29 mouse cellular contexts compared by ENCODE assay signal in genomic region chr12:76484881-76485280, GRCm38 (mm10). TPM values are rescaled to one million over a fixed set of nuclear protein-coding genes. Genes with fewer than 3 reads are reported as not detected.
DNase-seq lines count a peak whose midpoint lies in the region; ATAC-seq and TF ChIP-seq lines count a peak whose summit lies in the region.
"Had no signal": no experiment of that assay in that cellular context is flagged by ENCODE, and none has a peak within 500 bp of the region (broad histone marks: within the 10 kb centered on the region; RNA-seq: fewer than 3 reads in every experiment).

No protein-coding gene starts in this region.

- TF ChIP-seq CTCF in heart, adult 2 months (IDR thresholded peaks at IDR 0.05), result no peak
- no peak for TF ChIP-seq CTCF in lung, embryonic 14.5 days (IDR thresholded peaks at IDR 0.05; ENCODE audit: low read depth)

- no peaks in the 10 kb centered on the region; the same call in 1 of the 2 replicates for H3K36me3 ChIP-seq in heart, adult 2 months (ENCODE audit: control insufficient read depth, insufficient read depth, low read length)
- no peaks in the 10 kb centered on the region for H3K36me3 ChIP-seq in lung, embryonic 14.5 days (ENCODE audit: insufficient read depth)
- no peaks in the 10 kb centered on the region for H3K36me3 ChIP-seq in embryonic facial prominence, embryonic 10.5 days (replicated peaks)
- H3K36me3 ChIP-seq in stomach, embryonic 15.5 days, result no peaks in the 10 kb centered on the region
- H3K36me3 ChIP-seq: embryonic facial prominence, embryonic 13.5 days; forebrain, embryonic 10.5 days; forebrain, embryonic 15.5 days; G1E; limb, embryonic 12.5 days; liver, embryonic 15.5 days; midbrain, embryonic 13.5 days had no signal

- peak; percentile 80; the same call in 1 of the 2 replicates for ATAC-seq in lung, embryonic 14.5 days (ENCODE audit: insufficient read depth)
- no peak for ATAC-seq in stomach, embryonic 15.5 days (ENCODE audit: insufficient read depth, low FRiP score, low read depth)
- ATAC-seq: forebrain, embryonic 15.5 days; hindbrain, embryonic 16.5 days; midbrain, embryonic 13.5 days had no signal

- intact Hi-C loops in heart, adult 2 months (cut with DNase I), result no loop called here
- intact Hi-C loops in heart, postnatal 25 days (cut with DNase I), result no loop called here

- H3K4me3 ChIP-seq in heart, adult 2 months, result no peak overlapping the region
- H3K4me3 ChIP-seq in lung, embryonic 14.5 days (ENCODE audit: low read depth, low read length), result no peak overlapping the region
- H3K4me3 ChIP-seq in embryonic facial prominence, embryonic 10.5 days, result no peak overlapping the region
- no peak overlapping the region for H3K4me3 ChIP-seq in stomach, embryonic 15.5 days (replicated peaks)
- H3K4me3 ChIP-seq: embryonic facial prominence, embryonic 13.5 days; forebrain, embryonic 10.5 days; forebrain, embryonic 15.5 days; layer of hippocampus, adult 2 months; left cerebral cortex, adult 2 months; limb, embryonic 12.5 days; liver, embryonic 15.5 days; megakaryocyte, embryonic 14.5 days; midbrain, embryonic 13.5 days had no signal

- no peaks in the 10 kb centered on the region for H3K27me3 ChIP-seq in heart, adult 2 months (ENCODE audit: control insufficient read depth, insufficient read depth, low read length)
- no peaks in the 10 kb centered on the region for H3K27me3 ChIP-seq in lung, embryonic 14.5 days (ENCODE audit: insufficient read depth, low read length)
- H3K27me3 ChIP-seq in embryonic facial prominence, embryonic 10.5 days (replicated peaks; ENCODE audit: low read depth, poor library complexity, severe bottlenecking), result no peaks in the 10 kb centered on the region
- no peaks in the 10 kb centered on the region for H3K27me3 ChIP-seq in stomach, embryonic 15.5 days (replicated peaks)
- H3K27me3 ChIP-seq: embryonic facial prominence, embryonic 13.5 days; forebrain, embryonic 15.5 days; limb, embryonic 12.5 days; liver, embryonic 15.5 days; midbrain, embryonic 13.5 days had no signal

- 42% methylated on average over 4 of the region's 4 CpGs for WGBS in heart, adult 2 months
- 9% methylated on average over 4 of the region's 4 CpGs for WGBS in lung, embryonic 14.5 days
- 61% methylated on average over 4 of the region's 4 CpGs for WGBS in embryonic facial prominence, embryonic 10.5 days
- 29% methylated on average over 4 of the region's 4 CpGs for WGBS in stomach, embryonic 15.5 days

- TF ChIP-seq POLR2A in heart, adult 2 months (IDR thresholded peaks at IDR 0.05; ENCODE audit: insufficient read depth, low read depth, low read length), result no peak

- no peaks in the 10 kb centered on the region for H3K79me2 ChIP-seq in heart, adult 2 months (replicated peaks; ENCODE audit: control insufficient read depth, insufficient read depth, low read length)

- H3K4me2 ChIP-seq in lung, embryonic 14.5 days, result 0 out of 2 replicates have a peak overlapping the region, but pooled peaks have one; percentile 12
- H3K4me2 ChIP-seq in stomach, embryonic 15.5 days, result no peak overlapping the region
- H3K4me2 ChIP-seq: embryonic facial prominence, embryonic 13.5 days; forebrain, embryonic 15.5 days; limb, embryonic 12.5 days; liver, embryonic 15.5 days; midbrain, embryonic 13.5 days had no signal

- no peak for DNase-seq in heart, adult 2 months
- no peak for DNase-seq in heart, postnatal 25 days (ENCODE audit: low spot score)
- DNase-seq in lung, embryonic 14.5 days, result peak; percentile 53
- DNase-seq in lung, postnatal 25 days (ENCODE audit: low spot score), result no peak
- no peak for DNase-seq in embryonic facial prominence, embryonic 10.5 days (ENCODE audit: low spot score)
- DNase-seq in urinary bladder, postnatal 14 days (ENCODE audit: low spot score), result no peak
- DNase-seq: adrenal gland, postnatal 14 days; cerebellum, adult 11 months; cerebellum, adult 9-10 months; cerebellum, postnatal 36 days; embryo, embryonic 11 days; heart, postnatal 14 days; kidney, adult 18-20 months; kidney, postnatal 36 days; lung, postnatal 10 days; thymus, adult 18-20 months; thymus, postnatal 36 days had no signal

- TF ChIP-seq EP300 in heart, adult 2 months (IDR thresholded peaks at IDR 0.05; ENCODE audit: insufficient read depth, low read depth, low read length), result no peak

- peaks cover 7% of the 10 kb centered on the region for H3K4me1 ChIP-seq in heart, adult 2 months (ENCODE audit: control insufficient read depth, insufficient read depth, low read length)
- peaks cover 9% of the 10 kb centered on the region; the same call in 1 of the 2 replicates for H3K4me1 ChIP-seq in lung, embryonic 14.5 days (ENCODE audit: insufficient read depth)
- peaks cover 12% of the 10 kb centered on the region for H3K4me1 ChIP-seq in embryonic facial prominence, embryonic 10.5 days
- peaks cover 10% of the 10 kb centered on the region for H3K4me1 ChIP-seq in stomach, embryonic 15.5 days
- H3K4me1 ChIP-seq: forebrain, embryonic 15.5 days; liver, embryonic 15.5 days; midbrain, embryonic 13.5 days had no signal

- H3K9me3 ChIP-seq in lung, embryonic 14.5 days (ENCODE audit: low read depth, low read length), result no peaks in the 10 kb centered on the region
- H3K9me3 ChIP-seq in embryonic facial prominence, embryonic 10.5 days, result no peaks in the 10 kb centered on the region
- H3K9me3 ChIP-seq in stomach, embryonic 15.5 days, result no peaks in the 10 kb centered on the region
- H3K9me3 ChIP-seq: embryonic facial prominence, embryonic 13.5 days; forebrain, embryonic 10.5 days; forebrain, embryonic 15.5 days; G1E; limb, embryonic 12.5 days; liver, embryonic 15.5 days; midbrain, embryonic 13.5 days had no signal

- peak overlapping the region; percentile 0; the same call in 1 of the 2 replicates for H3K27ac ChIP-seq in heart, adult 2 months
- peak overlapping the region; percentile 52; the same call in 1 of the 2 replicates for H3K27ac ChIP-seq in lung, embryonic 14.5 days (ENCODE audit: low read depth)
- peak overlapping the region; percentile 4; the same call in 1 of the 2 replicates for H3K27ac ChIP-seq in embryonic facial prominence, embryonic 10.5 days (replicated peaks)
- H3K27ac ChIP-seq in stomach, embryonic 15.5 days, result peak overlapping the region; percentile 57
- H3K27ac ChIP-seq: embryonic facial prominence, embryonic 13.5 days; forebrain, embryonic 10.5 days; forebrain, embryonic 15.5 days; layer of hippocampus, adult 2 months; left cerebral cortex, adult 2 months; limb, embryonic 12.5 days; liver, embryonic 15.5 days; midbrain, embryonic 13.5 days had no signal

- H3K9ac ChIP-seq in heart, adult 2 months (ENCODE audit: low read depth, low read length), result no peak overlapping the region
- H3K9ac ChIP-seq in lung, embryonic 14.5 days, result no peak overlapping the region
- H3K9ac ChIP-seq in stomach, embryonic 15.5 days, result no peak overlapping the region
- H3K9ac ChIP-seq: embryonic facial prominence, embryonic 13.5 days; forebrain, embryonic 15.5 days; limb, embryonic 12.5 days; liver, embryonic 15.5 days; midbrain, embryonic 13.5 days had no signal

RNA-seq across cellular contexts. Expression of gene Plekhg3, which starts 45.8 kb away (rescaled TPM):
- 10 to 100 TPM; 11.6 to 13.6 TPM for total RNA-seq in heart, adult 2 months (2021)
- polyA plus RNA-seq in heart, adult 2 months (2012; rRNA removed), result 12.9 and 16.8 TPM in 2 replicates
- 10 to 100 TPM; 13.5 to 16.6 TPM for total RNA-seq in heart, postnatal 25 days (2021)
- 9.0 and 9.7 TPM in 2 replicates for polyA plus RNA-seq in lung, embryonic 14.5 days (2014; fragmentation: Nextera tagmentation; extraction: Ambion mirVana)
- polyA plus RNA-seq in embryonic facial prominence, embryonic 10.5 days (2016; fragmentation: Nextera tagmentation; extraction: Ambion mirVana), result 3.3 and 3.9 TPM in 2 replicates
- polyA plus RNA-seq in stomach, embryonic 15.5 days (2015; fragmentation: Nextera tagmentation; extraction: Ambion mirVana), result 11.5 and 13.9 TPM in 2 replicates

Comparison
In these comparisons a context has a peak if more than half of its experiments do, and no peak if none do; other contexts are left out.
1. H3K27ac ChIP-seq: peak in every context shown above with its lines; median percentile 57 in stomach, embryonic 15.5 days; 52 in lung, embryonic 14.5 days; 4 in embryonic facial prominence, embryonic 10.5 days; 0 in heart, adult 2 months.